Mouse (Mus musculus) NIH3T3 (cell line): ENCODE measurements around the gene Lamtor3.
"Not testable (repeated sequence)": the region's sequence is repeated elsewhere in the genome, so short reads cannot be mapped to it uniquely, and the experiment has no call there.

ENCODE experiments used
- DNase-seq: peaks from one replicate; pipeline ENCODE4 v3.0.0-alpha.2; 2012; ENCODE audit warnings: low read depth

Lamtor3 gene

DNA sequence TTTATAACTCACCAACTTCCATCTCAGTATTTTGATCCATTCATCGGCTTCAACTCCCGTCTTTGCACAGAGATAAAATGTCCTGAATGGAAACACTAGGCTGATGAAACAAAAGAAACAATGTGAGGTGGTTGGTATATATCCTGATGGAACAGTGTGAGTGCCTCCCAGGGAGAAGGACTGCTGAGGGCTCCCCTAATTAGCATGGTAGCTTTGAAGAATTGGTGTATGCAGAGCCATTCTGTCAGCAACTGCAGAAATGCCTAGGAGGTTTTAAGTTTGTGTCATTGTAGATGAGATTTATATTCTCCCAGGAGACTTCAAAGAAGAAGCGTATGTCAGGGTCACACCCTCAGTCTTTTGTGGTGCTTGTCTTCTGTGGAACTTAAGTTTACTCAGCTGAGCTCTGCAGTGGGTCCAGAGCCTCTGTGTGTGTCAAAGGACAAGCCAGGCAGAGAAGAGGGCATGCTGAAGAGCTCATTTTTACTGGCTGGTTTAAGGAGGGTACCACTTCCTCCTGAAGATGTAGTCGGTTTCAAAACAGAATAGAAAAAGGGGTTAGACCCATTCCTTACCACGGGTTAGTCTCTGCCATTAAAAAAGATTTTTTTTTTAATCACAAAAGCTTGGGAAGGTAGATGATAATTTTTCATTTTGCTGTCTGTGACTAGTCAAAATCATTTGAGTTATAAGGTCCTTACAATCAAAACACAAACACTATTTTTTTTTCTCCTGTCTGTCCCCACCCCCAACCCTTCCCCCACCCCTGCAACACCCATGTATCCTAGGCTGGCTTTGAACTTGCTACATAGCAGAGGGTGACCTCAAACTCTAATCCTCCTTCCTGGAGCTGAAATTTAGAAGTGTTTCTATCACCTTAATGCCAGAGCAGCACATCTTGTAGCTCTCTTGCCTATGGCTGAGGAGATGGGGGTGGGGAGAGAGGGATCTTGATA is 17.5 kb downstream of the Lamtor3 start:
- no peak for DNase-seq

DNA sequence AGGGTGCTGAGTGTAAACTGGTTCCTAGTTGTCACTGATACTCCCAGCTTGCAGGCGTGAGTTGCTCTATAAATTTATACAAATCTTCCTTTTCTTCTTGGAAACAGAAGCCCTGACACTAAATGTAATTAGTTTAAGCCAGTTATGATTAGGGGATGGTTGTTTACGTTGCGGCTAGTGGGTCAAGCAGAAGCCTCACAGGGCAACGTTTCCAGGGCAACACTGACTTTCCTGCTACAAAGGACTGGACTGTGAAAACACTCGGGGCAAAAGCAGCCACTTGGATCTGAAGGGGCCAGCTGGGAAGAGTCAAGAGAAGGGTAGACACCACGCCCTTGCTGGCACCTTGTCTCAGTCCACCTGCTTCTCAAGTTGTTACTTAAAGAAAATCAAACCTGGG is 18.2 kb downstream of the Lamtor3 start:
- no peak for DNase-seq

DNA sequence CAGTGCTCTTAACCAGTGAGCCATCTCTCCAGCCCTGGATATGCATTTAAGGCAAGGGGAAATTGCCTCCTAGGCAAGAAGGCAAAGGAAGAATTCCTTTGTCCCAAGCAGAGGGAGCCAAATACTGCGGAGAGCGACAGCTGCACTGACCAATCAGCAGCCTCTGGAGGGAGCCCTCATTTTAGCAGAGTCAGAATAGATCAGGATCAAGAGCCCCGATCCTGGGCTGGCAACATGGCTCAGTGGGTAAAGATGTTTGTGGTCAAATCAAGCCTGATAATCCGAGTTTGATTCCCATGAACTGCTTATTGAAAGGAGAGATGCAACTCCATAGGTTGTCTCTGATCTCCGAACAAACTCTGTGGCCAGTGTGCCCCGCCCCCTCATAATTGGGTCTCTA is 20.3 kb downstream of the Lamtor3 start:
- DNase-seq = peak; percentile 64

DNA sequence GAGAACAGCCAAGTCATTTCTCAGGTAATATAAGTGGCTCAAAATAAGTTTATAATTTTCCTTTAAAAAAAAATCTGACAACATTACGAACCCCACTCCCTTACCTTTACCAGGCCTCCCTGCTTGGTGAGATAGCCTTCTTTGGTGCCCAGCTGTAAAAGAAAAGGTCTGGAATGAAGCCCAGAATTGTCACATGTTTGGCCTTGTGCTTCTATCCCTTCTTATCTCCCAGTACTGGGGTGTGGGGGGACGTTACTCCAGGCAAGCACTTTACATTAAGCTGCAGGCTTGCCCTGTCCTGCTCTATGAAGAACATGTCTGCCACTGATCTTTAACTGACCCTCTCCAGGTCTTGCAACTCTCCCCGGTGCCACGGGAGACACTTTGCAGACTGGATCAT is 22.5 kb downstream of the Lamtor3 start:
- peak; percentile 29 for DNase-seq

DNA sequence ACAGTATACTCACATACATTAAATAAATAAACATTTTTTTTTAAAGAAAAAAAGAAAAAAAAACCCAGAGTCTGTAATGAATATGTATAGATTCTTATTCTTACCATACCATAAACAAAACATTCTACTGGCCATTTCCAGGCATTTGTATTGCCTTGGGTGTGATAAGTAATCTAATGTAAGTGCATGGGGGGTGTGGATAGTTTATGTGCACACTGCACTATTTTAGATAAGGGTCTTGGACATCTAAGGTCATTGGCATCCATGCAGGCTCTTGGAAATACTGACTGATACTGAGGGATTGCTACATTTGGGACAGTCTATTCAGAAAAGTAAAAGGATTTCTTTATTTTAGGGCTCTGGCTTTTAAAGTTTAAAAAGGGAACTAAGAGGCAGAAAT is 23.2 kb downstream of the Lamtor3 start:
- no peak for DNase-seq

DNA sequence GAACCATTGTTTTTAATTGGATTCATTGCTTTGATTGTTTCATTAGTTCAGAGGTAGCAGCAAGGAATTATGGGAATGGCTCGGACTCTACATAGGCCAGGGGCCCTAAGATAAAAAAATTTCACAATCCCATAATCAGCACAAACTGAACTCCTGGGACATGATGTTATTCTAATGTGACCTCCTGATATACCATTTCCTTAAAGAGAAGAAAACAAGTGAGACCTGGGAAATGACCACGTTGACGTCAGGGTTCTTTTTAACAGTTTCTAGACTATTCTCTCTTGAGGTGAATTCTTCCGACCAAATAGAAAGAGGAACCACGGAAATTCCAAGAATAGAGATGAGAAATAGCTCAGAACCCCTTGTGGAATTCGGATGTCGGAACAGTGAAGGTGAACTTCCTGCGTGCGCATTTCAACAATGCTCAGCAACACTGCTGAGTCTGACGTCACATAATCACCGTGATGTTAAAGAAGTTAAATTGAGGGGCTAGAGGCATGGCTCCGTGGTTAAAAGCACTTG is 23.9 kb downstream of the Lamtor3 start:
- no peak for DNase-seq

DNA sequence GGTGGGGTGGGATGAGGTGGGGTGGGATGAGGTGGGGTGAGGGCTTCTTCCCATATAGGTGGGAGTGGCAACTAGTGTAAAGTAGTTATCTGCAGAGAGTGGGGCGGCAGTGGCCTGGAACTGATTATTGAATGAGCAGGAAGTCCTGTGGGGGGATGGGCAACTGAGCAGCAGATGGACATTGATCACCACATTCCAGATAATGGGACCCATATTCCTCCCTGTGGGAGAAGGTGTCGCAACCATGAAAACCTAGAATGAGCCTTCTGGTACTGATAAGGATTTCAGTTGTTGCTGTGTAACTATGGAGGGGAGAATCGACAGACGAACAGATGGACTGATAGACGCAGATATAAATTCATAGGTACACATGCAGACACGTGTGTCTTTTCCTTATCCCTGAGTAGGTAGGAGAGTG is 25.4 kb downstream of the Lamtor3 start:
- no peak for DNase-seq

DNA sequence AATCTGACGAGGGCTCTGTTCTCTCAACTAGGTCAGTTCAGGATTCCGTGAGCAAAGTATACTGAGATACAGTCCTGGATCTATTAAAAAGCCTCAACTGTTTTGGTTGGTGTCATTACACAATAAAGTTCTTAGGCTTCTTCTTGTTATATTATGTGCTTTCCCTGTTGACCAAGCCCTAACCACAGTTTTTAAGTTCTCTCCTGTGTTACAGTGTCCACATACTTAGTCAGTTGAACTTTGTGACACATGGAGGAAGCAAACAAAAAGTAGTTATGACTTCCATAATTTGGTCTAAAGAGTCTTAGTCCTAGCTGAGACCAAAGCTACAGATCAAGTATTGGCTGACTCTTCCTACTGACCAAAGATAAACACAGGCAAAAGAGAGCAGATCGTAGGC is 28.5 kb downstream of the Lamtor3 start:
- DNase-seq = no peak

DNA sequence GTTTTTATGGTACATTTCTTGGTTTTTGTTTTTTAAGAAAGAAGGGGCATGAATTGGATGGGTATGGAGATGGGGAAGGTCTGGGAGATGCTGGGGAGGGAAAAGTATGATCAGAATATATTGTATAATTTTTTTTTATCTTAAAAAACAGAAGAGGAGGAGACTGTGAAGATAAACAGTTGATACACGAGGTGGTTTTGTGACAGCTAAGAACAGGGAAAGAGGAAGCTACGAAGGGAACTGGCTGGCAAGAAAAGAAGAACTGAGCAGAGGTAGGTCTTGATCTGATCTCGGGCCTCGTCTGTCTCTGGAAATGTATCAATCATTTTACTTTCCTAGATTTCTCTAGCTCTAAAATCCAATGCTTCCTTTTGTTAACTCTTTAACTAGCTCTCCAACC is 29.2 kb downstream of the Lamtor3 start:
- DNase-seq = no peak

DNA sequence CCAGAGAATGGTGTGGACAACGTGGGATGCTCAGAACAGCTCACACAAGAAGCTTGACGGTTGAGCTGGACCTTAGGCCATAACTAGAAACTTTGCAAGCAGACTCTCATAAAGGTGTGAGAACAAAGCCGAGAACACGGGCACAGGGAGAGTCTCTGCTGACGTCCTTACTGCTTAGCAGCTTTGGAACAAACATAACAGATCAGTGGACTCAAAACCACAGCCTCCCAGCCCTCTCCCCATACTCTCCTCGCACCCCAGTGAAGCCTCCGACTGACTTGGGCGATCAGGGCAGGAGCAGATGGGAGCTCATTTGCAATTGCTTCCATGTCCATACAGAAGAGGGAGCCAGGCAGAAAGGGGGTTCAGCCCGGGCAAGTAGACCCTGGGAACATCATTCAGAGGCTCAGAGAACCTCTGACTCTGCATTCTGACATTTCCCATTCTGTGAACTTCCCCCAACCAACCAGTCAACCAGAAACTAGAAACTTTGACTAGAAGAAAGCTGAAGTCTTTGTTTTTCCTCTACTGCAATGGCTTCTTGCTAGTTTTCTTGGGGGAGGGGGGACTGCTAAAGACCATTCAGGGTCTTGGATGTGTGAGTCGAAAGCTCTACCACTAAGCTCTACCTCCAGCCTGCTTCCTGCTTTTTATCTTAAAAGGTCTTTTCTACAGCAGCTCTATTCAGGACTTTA is 32.0 kb downstream of the Lamtor3 start:
- DNase-seq = no peak

DNA sequence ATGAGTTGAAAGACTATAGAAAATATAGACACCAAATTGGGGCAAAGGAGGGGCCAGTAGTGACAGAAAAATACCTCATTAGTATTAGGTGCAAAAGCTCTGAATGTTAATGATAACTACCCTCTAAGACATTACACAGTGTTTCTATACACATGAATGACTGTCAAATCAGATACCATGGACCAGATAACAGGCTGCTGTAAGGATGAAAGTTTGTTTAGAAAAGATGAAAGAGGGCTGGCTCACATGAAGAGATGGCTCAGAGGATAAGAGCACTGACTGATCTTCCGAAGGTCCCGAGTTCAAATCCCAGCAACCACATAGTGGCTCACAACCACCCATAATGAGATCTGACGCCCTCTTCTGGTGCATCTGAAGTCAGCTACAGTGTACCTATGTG is 33.0 kb downstream of the Lamtor3 start:
- DNase-seq = not testable (repeated sequence)

DNA sequence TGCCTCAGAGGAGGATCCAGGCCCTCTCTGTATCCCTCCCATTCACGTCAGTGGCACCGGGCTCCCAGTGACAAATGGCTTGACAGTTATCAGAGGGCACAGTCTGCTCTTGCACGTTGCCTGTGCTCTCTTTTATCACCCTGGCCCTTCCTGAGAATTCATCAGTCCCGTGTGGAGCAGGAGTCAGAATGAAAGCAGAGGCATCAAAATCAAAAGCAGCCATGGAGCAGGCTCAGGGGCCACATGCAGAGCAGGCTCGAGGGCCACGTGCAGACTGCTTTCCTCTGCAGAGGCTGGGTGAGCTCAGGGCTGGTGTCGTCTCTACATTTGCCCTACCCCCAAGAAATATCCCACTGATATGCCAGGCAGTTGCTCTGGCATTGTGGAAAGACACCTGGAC is 33.5 kb downstream of the Lamtor3 start:
- peak; percentile 46 for DNase-seq

DNA sequence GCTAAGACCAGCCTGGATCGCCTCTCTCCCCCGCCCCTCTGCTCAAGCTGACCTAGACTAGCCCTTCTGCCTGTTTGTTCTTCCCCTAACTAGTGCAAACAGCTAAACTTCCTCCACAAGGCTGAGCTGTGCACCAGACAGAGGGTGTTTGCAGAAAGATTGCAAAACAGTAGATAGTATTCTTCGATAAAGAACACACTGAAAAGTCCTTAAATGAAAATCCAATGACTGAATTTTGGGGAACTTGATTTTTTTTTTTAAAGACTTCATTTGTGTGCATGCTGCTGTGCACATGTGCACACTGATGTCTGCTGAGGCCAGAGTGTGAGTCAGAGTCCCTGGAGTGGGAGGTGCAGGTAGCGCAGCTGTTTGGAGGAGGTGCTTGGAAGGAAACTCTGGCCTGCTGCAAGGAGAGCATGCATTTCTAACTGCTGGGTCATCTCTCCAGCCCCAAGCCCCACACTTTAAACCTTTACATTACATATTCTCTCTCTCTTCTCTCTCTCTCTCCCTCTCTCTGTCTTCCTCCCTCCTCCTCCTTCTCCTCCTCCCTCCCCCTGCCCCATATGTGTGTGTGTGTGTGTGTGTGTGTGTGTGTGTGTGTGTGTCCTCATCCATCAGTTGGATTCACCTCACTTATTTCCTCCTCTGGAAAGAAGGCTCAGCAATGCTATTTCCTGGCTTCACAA is 34.1 kb downstream of the Lamtor3 start:
- peak; percentile 91 for DNase-seq

DNA sequence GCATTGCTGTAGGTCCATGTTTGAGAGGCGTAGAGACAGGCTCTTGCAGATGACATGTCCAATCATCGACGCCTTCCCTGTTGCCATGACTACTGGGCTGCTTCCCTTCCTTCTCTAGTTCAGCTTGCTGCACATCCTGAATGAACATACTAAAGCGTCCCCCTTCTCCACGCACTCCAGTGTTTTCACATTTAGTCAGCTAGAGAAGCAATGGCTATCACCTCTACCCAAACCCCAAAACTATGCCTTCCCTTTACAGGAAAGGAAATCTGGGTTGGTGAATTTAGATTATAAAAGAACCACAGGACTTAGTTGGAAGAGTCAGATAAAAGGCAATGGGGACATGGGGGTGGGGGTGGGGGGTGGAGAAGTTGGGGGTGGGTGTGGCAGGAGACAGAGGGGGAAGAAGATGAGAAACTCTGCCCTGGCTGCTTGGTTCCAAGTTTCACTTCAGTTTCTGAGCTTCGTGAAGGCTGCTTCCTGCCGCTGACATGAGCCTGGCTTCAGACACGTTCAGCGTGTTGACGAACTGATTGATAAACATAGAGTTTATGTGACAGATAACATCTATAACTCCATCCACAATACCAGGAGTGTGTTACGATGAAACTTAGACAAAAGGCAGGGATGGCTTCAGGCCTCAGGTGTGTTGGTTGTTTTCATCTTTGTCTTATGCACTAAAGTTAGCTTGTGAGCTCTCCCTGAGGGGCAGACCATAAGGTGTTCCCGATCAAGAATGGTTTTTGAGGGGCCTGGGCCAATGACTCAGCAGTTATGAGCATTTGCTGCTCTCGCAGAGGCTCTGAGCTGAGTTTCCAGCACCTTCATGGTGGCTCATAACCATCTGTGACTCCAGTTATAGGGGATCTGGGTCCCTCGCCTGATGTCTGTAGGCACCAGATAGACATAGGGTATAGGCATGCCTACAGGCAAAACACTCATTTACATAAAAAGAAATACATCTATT is 34.9 kb downstream of the Lamtor3 start:
- peak; percentile 79 for DNase-seq

DNA sequence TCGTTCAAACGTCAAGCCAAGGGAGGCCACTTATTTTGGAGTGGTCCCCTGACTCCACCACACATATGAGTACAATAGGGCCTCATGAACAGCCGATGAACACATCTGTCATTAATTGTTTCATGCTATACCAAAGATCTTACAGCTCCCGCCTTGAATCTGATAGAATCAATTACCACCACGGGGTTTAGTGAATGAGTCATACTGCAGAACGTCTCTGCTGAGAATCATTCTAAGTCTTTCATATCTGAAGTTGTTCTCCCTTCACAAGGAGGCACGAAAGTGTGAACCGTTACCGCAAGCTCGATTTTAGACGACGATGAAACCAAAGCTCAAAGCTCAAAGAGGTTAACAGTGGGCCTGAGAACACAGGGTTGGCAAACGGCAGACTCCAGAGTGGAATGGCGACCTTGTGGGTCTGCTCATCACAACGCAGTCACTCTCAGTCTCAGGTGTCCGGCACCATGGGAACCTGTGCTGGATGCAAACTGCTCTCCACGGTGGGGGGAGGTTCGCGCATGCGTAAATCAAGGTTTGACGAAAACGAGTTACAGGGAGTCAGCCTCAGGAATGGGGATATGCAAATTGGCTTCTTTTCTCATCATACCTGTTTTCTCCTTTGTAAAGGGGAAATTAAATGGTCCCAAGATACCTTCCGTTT is 36.1 kb downstream of the Lamtor3 start:
- DNase-seq = no peak

DNA sequence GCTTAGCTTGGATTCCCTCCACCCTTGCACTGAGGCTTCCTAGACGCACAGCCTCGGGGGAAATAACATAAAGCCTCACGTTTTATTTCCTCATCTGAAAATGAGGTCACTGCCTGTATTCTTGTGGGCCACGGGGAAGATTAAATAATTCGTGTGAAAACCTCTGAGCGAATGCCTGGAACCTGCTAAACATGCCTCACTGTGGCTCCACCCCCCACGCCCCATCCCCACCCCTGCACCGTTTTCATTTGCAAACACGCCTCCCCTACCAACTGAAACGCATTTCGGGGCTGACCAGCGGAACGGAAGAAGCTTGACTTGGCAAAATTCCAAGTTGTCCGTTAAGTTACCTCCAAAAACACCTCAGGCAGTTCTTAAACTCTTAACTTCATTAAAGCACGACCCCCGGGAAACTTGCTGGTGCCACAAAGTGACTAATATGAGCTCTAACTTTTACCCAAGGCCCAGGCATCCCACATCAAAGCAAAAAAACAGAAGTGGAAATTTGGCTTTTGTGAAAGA is 37.3 kb downstream of the Lamtor3 start:
- no peak for DNase-seq

DNA sequence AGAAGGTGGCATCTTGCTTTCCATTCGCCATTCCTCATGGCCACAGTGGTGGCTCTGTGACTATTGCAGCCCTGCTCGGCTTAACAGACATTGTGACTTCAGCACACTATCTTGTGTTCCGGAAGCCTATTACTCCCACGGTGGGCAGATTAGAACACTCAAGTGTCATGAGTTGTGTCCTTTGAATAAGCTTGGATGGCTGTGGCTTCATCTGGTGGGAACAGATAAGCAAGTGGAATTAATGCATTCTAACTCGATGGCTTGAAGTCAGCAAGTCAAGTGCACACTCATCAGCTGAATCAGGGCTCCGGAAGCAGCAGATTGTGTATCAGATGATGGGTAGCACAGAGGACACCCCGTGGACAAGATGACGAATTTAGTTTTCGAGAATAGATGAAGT is 39.6 kb downstream of the Lamtor3 start:
- DNase-seq = no peak

DNA sequence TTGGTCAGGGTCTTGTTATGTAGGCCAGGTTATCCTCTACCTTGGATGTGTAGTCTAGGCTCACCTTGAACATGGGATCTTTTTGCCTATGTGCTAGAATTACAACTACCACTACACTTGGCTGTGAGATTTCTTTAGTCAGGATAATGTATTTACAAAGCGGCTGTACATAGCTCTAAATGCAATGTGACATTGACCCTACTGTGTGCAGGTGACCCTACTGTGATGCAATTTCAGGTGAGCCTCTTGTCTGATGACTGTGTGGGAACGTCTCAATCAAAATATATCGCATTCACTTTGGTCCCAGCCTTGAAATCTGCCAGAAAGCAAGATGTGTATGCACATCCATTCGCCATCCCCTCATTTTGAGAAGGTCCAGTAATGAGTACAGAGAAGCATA is 40.0 kb downstream of the Lamtor3 start:
- no peak for DNase-seq

DNA sequence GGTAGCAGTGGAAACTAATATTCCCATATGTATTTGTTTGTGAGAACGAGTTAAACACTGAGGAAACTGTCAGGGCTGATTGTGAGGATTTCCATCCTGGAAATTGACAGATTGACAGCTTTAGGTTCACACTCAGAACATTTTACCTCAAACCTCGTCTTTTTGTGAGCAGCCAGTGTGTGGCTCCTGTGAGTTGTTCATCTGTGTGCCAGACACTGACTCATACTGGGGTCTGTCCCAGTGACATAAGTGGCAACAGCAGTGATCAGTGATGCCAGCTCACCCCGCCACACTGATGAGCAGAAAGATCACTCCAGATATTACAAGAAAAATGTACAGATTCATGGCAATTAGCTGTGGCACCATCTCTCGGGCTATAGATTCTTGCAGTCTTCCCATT is 41.1 kb downstream of the Lamtor3 start:
- DNase-seq = no peak

DNA sequence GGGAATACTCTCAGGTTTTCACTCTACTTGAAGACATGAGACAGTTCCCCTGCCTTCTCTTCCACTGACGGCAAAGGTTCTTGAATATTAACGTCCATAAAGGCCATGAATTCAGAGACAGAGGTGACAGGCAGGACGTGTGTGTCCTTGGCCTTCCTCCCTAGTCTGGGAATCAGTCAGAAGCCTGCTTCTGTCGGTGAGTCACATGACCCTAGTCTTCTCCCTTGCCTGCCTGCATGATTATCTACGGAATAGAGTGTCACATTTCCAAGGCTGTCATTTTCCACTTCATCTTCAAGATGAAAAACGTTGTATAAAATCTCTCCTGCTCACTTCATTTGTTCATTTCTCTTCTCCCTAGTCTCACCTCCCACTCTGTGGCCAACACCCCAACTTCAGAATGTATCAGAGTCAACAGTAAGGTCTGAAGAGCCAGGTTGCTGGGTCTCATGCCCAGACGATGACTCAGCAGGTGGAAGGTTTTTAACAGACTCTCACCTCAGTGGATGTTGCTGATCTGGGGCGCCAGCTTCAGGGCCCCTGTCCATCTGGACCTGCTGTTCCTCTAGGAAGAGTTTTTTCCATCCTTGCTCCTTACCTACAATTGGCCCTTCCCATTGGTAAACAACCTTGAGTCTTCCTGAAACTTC is 43.6 kb downstream of the Lamtor3 start:
- DNase-seq = no peak
